Mouse (Mus musculus) yolk sac, embryonic 10.5 days (tissue): ENCODE measurements around the gene Noto.

Experiments used
- DNase-seq: peaks from one replicate; pipeline ENCODE4 v3.0.0-alpha.2; 2017; ENCODE audit warnings: low spot score

Gene Noto

GRCm38 (mm10) chr6:85475581-85475980, 51.9 kb downstream of the Noto start:
- DNase-seq: no peak

- no peak for DNase-seq
Observed at GRCm38 (mm10) chr6:85477366-85477917, 53.8 kb downstream of the Noto start.

GRCm38 (mm10) chr6:85478416-85478815, 54.7 kb downstream of the Noto start:
- DNase-seq: no peak
